Mouse (Mus musculus) layer of hippocampus, postnatal 36 days (tissue): Measurements from ENCODE around the gene Kcnk15. TPM values are rescaled to one million over a fixed set of nuclear protein-coding genes. Genes with fewer than 3 reads are reported as not detected.

Experiments used
- DNase-seq, 2 experiments: peaks; one replicate each; pipeline ENCODE4 v3.0.0; 2022
- total RNA-seq, 2 experiments: library from RNA; stranded (reverse); gene quantifications; 2 replicates each; pipeline ENCODE4 v1.2.3; 2021

The Kcnk15 gene
- total RNA-seq, 2 experiments from 2014 or later: not detected

DNA sequence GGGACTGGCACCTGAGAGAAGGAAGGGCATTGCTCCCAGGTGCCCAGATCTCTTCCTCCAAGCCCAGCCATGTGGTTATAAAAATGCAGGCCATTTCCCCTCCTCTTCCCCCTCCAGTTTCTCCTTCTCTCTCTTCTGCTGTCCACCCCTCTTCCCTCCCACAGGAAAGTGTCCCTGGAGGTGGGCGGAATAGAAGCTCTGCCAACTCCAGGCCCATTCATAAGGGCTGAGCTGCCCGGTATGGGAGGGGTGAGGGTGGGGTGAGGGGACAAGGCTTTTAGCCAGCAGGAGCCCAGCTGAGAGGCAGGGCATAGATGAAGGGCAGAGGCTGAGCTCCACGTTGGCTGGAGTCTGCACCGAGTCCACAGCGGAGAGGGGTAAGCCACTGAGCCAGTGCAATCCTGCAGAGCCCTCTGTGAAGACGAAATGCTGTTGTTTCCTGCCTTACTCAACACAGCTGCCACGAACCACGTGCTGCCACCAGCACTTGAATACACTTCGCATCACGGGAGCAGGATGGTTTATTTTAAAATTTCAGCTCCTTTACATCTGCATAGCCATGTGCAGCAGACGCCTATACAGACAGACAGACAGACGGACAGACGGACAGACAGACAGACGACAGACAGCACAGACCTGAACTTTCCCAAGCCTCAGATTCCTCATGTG lies 23.5 kb downstream of the Kcnk15 start:
- no peak for DNase-seq

DNA sequence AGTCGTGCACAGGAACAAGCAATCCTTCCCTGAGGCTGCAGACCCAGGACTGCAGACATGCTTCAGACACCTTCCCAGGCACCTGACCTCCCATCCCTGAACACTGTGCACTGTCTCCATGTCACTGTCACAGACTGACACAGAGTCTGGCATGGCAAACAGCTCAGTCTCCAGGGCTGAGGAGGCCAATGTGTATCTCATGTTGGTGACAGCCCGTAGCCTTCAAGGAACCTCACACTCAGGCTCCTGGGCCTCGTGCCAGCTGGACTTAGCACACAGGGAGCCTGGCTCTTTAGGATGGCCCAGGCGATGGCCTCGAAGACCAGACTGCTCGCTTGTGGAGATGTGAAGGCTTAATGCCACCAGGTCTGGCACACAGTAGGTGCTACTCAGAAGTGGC lies 27.4 kb downstream of the Kcnk15 start:
- no peak for DNase-seq

DNA sequence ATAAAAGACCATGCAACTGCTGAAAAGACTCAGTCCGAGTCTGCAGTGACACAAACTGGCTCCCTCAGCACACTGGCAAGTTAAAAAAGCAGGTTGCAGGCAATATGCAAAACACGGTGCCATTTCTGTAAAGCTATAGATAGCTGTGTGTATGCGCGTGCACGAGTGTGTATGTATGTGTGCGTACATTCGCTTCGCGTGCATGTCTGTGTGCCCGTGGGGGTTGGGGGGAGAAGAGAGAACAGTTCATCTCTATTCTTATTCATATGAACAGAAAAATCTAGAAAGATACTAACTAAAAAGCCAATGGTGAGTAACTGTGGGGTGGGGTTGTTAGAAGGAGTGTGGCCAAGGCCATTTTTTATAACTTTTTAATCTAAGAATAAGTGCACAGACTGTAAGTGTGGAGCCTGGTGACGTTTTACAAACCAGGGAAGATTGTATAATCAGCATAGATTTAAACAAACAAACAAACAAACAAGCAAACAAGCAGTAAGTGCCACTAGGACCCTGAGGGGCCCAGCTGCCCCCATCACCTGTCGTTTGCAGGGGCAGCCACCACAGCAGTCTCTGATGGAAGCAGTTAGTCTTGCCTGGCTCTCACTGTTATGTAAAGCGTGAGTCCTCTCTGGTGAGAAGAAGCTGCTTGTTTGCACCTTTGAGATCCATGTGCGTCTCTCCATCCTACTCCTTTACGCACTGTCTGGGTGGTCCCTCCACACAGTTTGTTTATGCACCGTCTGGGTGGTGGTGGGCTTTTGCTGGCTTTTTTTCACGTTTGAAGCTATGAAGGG lies 29.6 kb downstream of the Kcnk15 start:
- DNase-seq: no peak

DNA sequence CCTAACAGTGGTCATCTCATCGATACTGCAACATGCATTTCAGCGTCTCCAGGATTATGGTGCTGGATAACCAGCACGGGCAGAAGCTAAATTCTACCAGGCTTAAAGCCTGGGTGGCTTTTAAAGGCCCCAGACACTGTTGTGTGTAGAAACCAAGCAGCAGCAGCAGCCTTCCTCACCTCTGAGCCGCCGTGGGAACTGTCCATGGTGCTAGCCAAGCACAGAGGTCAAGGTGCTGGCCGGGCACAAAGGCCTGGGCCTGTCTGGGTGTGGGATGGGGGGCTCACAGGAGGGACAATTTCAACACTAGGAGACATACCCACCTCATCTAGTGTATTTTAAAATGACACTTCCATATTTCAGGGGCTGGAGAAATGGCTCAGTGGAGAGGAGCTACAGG lies 36.0 kb downstream of the Kcnk15 start:
- DNase-seq: no peak

DNA sequence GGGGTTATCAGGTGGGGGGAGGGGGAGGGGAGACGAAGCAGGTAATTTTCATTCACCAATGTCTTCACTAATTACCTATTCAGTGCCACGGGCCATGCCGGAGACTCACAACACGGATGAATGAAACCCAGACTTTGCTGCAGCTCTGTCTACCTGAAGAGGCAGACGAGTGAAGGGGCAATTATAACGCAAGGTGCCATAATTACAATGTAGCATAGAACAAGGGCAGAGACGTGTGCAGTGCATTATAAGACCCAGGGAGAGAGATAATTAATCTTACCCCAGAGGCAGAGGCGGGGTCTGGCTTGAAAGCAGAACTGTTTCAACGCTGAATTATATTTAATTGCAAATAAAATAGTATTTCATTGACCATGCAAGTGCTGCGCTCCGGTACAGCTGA lies 37.1 kb downstream of the Kcnk15 start:
- DNase-seq: no peak

DNA sequence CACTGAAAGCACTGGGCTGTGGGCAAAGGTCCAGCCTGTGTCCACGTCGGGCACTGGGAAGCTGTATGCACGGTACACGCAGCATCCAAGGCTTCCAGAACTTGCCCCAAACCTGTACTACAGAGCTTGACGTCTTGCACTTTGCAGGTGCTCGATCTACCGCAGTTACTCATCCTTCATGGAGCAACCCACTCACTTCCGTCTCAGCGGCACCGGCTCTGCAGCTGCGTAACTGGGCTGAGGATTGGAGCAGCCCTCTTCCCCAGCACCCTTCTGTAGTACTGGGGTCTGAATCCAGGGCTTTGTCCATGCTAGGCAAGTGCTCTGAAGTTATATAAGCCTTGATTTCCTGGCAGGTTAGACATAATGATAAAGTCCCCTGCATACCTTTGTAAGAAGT lies 37.8 kb downstream of the Kcnk15 start:
- DNase-seq: no peak

DNA sequence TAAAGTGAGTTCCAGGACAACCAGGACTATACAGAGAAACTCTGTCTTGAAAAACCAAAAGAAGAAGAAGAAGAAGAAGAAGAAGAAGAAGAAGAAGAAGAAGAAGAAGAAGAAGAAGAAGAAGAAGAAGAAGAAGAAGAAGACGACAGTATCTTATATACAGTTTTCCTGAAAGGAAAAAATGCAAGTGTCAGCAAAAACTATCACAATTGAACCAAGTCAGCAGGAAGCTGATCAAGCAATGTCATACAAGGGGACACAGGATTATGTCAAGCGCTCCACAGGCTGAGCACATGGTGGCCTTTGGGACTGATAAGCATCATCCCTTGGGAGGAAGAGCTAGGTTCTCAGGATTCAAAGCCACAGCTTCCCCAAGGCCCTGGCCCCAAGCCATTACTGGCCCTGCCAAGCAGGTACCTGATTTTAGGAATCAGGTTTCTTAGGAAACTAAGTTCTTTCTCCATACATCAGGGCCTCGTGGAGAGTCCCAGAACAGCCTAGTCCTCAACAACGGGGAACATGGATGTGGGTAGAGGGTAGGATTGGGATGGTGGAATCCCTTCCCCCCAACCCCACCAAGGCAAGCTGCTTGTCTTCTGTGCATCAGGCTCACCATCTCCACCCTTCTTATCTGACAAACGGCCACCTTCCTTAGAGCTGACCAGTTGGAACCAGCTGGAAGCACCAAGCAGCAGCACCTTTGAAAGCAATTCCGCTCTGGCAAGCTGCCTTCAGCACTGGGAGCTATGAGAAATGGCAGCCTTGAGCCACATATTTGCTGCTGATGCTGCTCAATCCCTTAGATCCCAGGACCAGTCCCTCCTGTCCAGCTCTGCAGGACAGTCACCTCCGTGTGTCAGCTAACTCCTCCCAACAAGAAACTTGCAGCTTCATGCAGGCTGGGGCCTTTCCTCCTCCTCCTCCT lies 40.3 kb downstream of the Kcnk15 start:
- DNase-seq: no peak

DNA sequence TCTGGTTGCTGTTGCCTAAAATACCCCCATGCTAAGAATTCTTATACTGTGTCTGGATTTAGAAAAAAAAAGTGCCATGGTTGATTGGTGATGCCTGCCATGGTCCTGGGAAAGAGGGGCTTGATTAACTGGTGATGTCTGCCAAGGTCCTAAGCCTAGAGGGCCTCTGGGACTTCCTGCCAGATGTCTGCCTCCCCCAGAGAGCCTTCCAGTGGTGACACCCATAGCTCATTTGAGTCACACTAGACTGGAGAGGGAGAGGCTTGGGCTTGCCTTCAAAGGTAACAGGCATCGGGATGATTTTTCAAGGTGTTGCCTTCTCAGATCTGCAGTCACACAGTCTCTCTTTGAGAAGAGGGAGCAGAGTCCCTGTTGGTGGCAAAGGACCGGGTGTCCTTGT lies 41.7 kb downstream of the Kcnk15 start:
- no peak for DNase-seq

DNA sequence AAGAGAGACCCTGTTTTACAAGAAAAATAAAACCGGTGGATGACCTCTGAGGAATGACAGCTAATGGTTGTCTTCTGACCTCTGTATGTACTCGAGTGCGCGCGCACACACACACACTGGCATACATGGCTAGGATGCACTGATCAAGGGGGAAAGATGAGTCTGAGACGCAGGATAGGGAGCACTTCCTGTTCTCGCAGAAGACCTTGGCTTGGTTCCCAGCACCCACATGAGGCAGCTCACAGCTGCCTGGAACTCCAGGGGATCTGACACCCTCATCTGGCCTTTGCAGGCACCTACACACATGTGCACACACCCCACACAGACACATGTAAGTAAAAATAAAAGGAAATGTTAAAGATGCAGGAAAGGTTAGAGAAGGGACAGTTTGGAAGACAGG lies 43.6 kb downstream of the Kcnk15 start:
- DNase-seq: no peak

DNA sequence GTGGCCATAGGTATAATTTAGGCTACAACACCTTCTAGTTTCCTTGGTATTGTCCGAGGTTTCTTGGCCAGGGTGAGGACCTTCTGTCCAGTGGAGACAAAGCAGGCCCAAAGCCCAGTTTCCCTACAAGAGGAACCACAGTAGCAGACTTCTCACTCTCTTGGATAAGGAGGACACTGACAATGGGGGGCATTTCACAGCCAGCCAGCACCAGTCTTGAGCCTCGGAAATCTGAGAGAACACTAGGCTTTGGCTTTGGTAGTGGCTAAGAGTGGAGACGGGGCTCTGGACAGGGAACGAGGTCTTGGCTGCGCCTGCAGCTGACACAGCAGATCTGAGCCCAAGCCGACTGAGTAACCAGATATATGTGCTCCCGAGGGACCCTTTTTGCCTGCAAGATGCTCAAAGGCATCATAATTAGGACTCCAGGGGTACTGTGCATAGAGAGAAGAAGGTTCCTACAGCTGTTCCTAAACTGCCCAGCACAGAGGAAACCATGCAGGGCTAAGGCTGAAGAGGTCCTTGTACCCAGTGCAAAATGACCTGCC lies 44.6 kb downstream of the Kcnk15 start:
- DNase-seq: no peak

DNA sequence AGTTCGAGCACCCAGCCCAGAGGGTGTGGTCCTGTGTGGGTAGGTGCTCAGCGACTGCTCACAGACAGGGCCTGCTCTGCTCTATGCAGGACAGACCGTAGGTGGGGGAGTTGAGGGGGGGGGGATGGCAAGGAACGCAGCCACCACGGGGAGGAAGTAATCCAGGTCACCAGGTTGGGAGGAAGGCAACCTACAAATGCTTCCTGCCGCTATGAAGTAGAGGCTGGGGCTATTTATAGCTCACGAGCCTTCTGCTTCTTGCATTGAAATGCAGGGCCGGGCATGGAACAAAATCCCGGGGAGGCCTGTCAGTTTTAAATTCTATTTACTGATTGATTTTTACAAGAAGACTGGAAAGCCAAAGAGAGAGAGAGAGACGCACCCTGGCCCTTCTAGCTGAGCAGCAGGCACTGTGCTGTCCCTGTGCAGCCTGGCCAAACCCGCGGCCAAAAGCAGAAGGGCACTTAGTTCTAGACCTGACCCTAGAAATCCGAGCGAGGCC lies 46.5 kb downstream of the Kcnk15 start:
- DNase-seq: no peak

DNA sequence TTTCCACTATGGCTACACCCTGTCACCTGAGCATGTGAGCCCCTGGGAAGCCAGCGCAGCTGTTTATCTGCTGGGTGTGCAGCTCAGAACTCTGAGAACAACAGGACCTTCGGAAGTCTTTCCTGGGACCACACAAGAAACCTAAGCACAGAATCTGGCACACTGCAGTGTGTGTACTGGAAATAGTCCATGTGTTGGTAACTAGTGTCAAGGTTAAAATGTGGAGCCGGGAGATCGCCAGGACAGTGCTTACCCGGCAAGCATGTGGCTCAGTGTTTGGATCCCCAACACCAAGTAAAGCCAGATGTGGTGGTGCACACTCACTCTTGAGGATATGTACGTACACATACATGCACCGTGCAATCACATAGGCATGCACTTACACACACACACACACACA lies 47.6 kb downstream of the Kcnk15 start:
- no peak for DNase-seq

DNA sequence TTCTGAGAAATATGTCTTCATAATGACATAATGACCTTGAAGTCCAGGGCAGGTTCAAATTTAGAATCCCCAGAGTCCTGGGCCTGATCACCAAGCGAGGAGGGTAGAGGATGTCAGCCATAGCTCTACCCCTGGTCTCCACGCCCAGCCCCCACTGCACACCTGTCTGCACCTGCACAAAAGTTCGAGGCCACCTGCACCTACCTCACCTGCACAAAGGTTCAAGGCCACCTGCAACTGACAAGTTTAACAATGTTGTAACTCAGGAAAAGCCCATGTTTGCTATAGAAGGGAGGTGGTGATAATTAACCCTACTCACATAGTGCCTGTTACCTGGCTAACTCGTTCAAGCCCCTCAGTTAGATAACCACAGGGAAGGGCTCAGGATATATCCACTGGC lies 49.0 kb downstream of the Kcnk15 start:
- no peak for DNase-seq

DNA sequence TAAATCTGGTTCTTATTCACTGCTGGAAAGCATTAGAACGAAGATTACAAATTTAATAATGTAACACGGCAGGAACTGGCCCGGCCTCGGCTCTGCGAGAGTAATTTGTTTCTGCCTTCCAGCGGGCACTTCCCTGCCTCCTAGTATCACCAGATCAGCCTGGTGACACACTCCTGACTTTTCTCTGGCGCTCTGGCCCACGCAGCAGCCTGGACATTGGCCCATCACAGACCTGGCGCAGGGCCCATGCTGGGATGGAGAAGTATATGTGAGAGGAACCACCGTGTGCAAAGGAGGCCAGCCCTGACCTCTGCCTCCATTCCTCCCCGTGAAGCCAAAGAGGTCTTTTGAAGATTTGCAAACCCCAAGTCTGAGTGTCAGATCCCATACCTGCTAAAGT lies 50.0 kb downstream of the Kcnk15 start:
- DNase-seq: no peak

DNA sequence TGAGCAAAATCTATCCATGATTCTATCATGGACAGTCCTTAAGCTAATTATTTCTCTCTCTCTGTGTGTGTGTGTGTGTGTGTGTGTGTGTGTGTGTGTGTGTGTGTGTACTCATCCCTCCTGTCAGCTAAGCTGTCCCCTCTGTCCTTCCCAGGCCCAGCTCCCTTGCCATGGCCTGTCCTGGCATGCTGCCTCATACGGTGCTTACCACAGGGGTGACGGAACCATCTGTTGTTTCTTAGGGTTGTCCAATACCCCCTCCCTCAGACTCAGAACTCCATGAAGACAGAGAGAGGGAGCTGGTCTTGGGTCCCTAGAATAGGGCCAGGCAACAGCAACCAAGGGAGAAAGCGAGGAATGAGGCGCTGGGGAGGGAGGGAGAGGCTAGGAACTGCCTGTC lies 50.9 kb downstream of the Kcnk15 start:
- DNase-seq: no peak

DNA sequence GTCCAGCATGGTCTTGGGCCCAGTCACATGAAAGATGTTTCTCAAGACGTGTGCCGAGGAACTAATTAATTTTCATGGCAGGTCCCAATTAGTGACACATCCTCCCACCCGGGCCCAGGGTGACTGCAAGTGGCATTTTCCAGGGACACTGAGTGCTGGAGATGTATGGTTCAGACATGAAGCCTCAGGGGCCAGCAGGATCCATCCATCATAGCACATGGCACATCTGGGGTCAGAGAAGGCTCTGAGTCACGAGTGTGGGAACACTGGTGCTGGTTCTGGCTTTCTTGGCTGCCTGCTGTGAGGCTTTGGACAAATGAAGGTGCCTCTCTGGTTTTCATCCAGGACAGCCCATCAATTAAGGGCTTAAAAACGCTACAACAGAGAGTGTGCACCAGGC lies 53.7 kb downstream of the Kcnk15 start:
- no peak for DNase-seq

Other genes with a start within 250 kb of the Kcnk15 start
- 100 to 1,000 TPM; 177 to 202 TPM for gene Serinc3, start 208.5 kb upstream of the Kcnk15 start, total RNA-seq
- 10 to 100 TPM; 86.8 to 92.5 TPM for gene Pkig, start 195.3 kb upstream of the Kcnk15 start, total RNA-seq
- gene Ada, start 103.4 kb upstream of the Kcnk15 start, total RNA-seq: 1 to 10 TPM; 1.1 to 1.2 TPM
- under 1 TPM in 1 of 2 experiments, not detected in 1; 0.35 TPM for gene Ccn5, start 32.8 kb upstream of the Kcnk15 start, total RNA-seq
- 10 to 100 TPM; 45.5 to 47.5 TPM for gene Rims4, start 65.0 kb downstream of the Kcnk15 start, total RNA-seq
- 100 to 1,000 TPM; 531 to 565 TPM for gene Ywhab, start 141.3 kb downstream of the Kcnk15 start, total RNA-seq
- under 1 TPM in 1 of 2 experiments, not detected in 1; 0.37 TPM for gene Pabpc1l, start 171.8 kb downstream of the Kcnk15 start, total RNA-seq
- 10 to 100 TPM; 50.4 to 51.2 TPM for gene Stk4, start 216.7 kb downstream of the Kcnk15 start, total RNA-seq
- 100 to 1,000 TPM in 1 of 2 experiments, 10 to 100 TPM in 1; 99.4 to 114 TPM for gene Tomm34, start 217.5 kb downstream of the Kcnk15 start, total RNA-seq